Mouse (Mus musculus) C2C12 (cell line): Measurements from ENCODE around the gene Gypa.

Experiments
- CEBPB ChIP-seq: IDR thresholded peaks from one replicate; pipeline ENCODE4 v1.6.1; 2011; ENCODE audit warnings: low read depth, mild to moderate bottlenecking, control low read depth, moderate library complexity
- CTCF ChIP-seq: IDR thresholded peaks from one replicate; pipeline ENCODE4 v1.5.1; 2011; ENCODE audit not compliant: control insufficient read depth, insufficient read depth, insufficient read length
- FOSL1 ChIP-seq: IDR thresholded peaks from one replicate; pipeline ENCODE4 v1.8.0; 2011; ENCODE audit warnings: mild to moderate bottlenecking, low read length; ENCODE audit not compliant: poor library complexity, insufficient read depth, severe bottlenecking
- MAX ChIP-seq: IDR thresholded peaks from one replicate; pipeline ENCODE4 v1.6.1; 2011; ENCODE audit warnings: mild to moderate bottlenecking, control low read depth
- MYOD1 ChIP-seq: IDR thresholded peaks from one replicate; pipeline ENCODE4 v1.6.1; 2011; ENCODE audit warnings: low read depth; ENCODE audit not compliant: control insufficient read depth, insufficient read length
- MYOG ChIP-seq: IDR thresholded peaks from one replicate; pipeline ENCODE4 v1.6.1; 2011; ENCODE audit not compliant: control insufficient read depth, insufficient read length; ENCODE audit errors: extremely low read depth
- USF1 ChIP-seq: IDR thresholded peaks from one replicate; pipeline ENCODE4 v1.6.1; 2011; ENCODE audit warnings: low read depth, mild to moderate bottlenecking, control low read depth, moderate library complexity

DNA sequence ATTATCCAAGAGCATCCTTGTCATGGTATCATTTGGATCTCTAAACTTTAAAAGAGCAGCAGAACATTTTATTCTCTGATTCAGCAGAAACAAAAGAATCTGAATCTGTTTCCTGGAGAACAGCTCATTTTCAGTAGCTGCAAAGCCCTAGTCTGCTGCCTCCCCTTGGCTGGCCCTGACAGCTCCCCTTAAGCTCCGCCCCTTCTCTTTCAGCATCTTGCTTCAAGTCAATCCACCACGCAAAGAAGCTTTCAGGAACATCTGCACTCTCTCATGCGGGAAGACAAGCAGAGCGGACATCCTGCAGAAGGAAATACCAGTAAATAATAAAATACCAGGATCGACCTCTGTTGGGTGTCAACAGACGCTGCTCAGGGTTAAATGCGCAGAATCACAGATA is 18.6 kb upstream of the Gypa start:
- no peak for TF ChIP-seq CTCF
- TF ChIP-seq USF1 = no peak
- no peak for TF ChIP-seq CEBPB
- TF ChIP-seq MYOG = no peak
- TF ChIP-seq MAX = no peak
- no peak for TF ChIP-seq FOSL1
- TF ChIP-seq MYOD1 = no peak
